Mouse (Mus musculus): Measurements from ENCODE around the gene Cdkn1b.

Gene Cdkn1b

DNA sequence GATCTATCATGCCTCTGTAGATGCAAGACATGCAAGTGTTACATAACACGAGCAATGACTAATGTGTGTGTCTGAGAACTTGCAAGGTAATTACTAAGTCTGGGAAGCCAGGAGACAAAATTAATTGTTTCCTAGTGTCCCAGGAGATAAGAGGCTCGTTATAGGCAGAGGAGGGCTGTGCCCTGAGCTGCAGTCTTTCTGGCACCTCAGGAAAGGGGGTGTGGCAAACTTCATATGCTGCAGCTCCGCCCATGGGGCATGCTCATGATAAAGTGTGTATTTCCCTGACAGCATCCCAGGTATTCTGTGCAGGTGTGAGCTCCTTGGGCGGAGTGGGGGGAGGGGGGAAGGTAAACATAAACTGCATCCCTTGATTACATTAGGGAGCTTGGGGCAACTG, 51.9 kb downstream of the Cdkn1b start:
- no peak for DNase-seq (ENCODE audit: low read depth, low spot score)
